Mouse (Mus musculus) embryo, embryonic 9.5 days (tissue): ENCODE results near the gene Sell.

ENCODE experiments used
- DNase-seq: peaks from one replicate; pipeline ENCODE4 v3.0.0-alpha.2; 2017; ENCODE audit errors: extremely low spot score

Sell gene

GRCm38 (mm10) chr1:164132609-164133008 is 70.8 kb downstream of the Sell start:
- DNase-seq: no peak
